Mouse (Mus musculus) ovary, postnatal 10 days (tissue): ENCODE data around the gene Psmb9.
"Not testable (repeated sequence)": the region's sequence is repeated elsewhere in the genome, so short reads cannot be mapped to it uniquely, and the experiment has no call there.

ENCODE experiments used
- DNase-seq: peaks from one replicate; pipeline ENCODE4 v3.0.0; 2022; ENCODE audit warnings: low spot score

The Psmb9 gene

DNA sequence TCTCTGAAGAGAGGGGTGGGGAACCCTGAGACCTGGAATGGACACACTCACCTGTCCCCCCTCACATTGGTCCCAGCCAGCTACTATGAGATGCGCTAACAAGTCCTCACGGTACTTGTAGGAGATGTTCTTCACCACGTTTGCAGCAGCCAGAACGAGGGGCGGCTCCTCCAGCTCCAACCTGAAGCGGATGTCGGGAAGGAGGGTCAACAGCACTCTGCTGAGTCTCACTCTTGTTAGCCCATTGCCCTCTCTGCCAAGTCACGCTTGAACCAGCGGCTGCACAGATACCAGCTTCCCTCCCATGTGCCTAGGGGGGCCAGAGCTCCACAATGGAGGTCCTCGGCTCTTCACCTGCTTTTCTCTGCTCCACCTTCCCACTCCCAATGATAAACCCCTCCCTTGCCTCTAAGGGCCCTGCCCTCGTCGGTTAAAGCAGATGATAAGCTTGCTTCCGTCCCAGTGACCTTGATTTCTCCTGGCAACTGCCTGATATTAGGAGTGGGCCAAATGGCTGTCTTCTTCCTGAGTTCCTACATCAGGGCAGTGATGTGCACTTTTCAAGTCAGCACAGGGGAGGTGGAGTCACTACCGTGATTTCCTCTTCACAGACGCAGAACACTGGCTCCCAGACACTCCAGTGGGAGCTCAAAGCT lies 3.9 kb downstream of the Psmb9 start:
- DNase-seq: no peak

DNA sequence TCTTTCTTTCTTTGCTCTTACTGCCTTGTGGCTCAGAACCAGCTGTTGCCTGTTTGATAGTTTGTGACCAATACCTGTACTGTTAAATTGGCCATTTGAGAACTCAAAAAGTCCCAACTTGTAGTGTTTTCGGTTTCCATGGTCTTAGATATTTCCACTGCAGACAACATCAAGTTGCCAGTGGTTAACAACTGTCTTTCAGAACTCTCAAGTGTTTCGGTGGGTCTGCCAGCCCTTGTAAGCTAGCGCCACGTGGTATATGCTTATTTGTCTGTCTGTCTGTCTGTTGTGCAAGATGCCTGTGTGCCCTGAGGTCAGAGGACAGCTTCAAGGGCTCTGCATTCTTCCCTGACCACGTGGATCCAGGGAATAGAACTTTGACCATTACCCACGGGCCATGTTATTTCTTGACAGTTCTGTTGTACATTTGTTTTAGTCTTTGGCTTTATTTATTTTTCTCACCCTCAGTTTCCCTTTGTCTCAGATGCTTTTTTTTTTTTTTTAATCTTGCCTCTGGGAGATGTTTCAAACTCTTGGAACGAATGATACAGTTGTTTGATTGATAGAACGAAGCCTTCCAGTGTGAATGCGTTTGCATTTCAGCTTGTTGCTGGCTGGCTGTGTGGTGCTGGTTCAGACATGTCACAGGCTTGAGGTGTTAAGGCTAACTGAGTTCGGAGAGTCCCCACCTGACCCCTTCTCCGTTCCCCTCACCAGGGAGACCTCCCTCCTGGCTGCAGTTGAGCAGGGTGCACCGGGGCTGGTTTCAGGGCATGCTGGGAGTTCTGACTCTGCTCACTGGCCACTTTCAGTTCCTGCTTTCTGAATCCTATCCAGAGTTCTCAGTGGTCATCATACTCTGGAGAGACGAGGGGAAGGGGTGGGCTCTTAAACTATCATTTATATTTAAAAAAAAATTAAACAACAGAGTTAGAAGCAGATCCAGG lies 7.4 kb downstream of the Psmb9 start:
- no peak for DNase-seq

DNA sequence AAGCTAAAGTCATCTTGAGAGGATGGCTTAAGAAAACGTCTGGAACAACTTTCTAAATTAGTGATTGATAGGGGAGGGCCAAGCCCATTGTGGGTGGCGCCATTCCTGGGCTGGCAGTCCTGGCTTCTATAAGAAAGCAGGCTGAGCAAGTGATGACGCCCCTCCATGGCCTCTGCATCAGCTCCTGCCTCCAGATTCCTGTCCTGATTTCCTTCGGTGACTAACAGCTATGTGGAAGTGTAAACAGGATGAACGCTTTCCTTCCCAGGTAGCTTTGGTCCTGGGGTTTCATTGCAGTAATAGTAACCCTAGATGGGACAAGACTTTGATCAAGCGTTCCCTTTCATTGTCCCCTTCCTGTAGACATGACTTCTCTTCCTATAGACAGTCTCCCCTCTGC lies 8.5 kb downstream of the Psmb9 start:
- DNase-seq: no peak

DNA sequence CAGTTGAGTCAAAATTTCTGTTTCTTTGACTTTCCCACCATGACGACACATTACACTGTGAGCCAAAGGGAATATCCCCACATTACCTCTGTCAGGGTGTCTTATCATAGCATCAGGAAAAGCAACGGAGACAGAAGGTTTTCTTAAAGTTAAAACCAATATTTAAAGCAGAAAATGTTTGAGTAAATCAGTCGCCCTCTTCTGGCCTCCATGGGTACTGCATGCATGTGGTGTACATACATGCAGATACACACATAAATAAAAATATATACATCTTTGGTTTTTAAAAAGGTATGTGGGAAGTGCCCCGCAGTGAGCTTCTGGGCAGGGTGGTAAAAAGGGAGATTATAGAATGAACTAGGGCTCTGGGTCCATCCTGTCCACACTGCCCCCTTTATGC lies 10.4 kb downstream of the Psmb9 start:
- no peak for DNase-seq

DNA sequence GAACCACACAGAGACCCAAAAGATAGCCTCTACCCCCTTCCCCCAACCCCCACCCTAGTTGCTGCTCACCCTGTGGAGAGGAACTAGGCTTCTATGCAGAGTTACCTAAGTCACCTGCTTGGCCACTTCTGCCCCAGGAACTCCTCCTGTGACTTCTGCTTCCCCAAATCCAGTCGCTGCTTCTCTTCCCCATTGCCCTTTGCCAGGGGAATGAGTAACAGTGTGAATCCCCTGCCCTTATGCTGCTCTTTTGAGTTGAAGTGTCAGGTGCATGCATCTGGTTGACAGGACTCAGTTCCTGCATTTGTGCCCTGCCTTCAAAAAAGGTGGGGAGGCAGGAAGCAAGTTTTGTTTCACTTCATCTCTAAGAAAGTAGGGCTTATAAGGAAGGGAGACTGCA lies 13.5 kb downstream of the Psmb9 start:
- DNase-seq: no peak

DNA sequence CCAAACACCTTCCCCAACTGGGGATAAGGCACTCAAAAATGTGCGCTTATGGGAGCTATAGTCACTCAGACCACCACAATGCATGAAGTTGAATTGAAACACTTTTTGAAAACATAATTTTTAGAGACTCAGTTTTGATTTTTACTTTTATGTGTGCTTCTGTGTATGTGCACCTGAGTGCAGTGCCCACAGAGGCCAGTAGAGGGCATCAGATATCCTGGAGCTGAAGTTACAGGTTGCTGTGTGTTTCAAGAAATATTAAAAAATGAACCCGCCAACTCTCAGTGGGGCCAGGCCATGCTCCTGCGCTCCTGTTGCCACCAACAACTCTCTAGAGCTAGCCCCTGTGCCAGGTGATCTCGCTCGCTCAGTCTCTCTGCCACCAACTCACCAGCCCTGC lies 15.0 kb downstream of the Psmb9 start:
- DNase-seq: no peak

DNA sequence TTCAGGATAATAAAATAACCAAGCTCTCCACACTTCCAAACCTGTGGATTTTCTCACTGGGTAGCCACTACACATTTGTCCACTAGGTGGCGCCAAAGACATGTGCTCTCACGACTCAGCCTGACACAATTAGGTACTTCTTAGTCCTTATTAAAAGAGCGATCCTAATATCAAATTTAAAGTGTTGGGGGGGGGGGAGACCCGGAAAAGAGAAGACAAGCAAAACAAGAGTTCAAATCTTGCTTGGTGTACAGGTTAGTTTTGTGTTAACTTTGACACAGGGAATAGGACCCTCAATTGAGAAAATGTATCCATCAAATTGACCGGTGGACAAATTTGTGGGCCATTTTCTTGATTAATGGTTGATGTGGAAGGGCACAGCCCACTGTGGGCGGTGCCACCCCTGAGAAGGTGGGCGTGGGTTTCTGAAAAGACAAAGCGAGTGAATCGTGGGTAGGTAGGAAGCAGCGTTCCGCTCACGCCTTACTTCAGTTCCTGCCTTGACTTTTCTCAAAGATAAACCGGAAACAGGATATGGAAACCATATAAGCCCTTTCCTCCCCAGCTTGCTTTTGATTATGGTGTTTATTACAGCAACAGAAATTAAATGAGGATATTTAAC lies 16.6 kb downstream of the Psmb9 start:
- DNase-seq: peak; percentile 64

DNA sequence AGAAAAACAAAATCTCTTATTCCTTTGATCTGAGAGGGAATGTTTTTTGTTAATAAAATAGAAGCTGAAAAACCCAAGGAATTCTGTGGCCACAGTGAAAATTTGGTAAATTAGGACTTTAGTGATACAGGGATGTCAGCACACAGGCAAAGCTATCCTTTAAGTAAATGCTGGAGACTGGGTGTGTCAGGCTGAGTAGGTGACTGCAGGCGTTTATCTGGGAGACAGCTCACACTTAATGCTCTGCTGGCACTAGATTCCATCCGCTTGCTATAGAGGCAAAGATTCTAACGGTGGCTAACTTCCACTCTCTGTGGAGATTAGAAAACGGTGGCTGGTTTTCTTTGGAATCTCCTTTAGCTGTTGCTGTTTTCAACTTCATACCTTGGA lies 17.1 kb downstream of the Psmb9 start:
- no peak for DNase-seq

DNA sequence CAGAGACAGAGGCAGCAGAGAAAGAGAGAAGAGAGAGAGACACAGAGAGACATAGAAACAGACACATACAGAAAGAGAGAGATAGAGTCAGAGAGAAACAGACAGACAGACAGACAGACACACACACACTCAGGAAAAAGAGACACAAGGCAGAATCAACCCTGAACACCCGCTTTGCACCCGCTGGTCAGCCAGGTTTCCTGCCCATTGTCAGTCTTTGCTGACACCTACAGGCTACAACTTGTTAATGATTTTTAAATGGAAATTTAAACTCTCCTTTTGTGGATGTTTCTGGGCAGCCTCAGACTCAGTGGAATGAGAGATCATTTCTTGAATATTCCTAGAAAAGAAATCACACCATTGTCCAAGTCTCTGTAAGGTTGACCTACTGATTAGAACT lies 18.3 kb downstream of the Psmb9 start:
- no peak for DNase-seq

DNA sequence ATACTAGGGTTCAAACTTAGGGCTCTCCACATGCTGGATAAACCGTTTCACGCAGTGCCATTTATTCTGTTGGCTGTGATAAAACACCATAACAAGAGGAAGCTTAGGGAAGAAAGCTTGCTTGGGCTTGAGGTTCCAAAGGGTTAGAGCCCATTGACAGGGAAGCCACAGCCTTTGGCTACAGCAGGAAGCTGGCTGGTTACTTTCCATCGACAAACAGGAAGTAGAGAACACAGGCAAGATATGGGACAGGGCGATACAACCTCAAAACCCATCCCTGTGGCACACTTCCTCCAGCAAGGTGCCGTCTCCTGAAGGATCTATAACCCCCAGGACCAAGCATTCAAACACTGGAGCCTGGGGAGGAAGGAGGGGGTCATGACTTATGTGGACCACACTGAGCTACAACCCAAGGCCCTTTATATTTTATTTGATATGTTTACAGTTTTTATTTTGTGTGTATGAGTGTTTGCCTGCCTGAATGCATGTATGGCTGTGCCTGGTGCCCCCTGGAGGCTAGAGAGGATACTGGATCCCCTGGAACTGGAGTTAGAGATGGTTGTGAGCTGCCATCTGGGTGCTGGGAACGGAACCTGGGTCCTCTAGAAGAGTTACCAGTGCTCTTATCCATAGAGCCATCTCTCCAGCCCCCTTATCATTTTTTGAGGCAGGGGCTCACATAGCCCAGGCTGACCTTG lies 22.4 kb downstream of the Psmb9 start:
- no peak for DNase-seq

DNA sequence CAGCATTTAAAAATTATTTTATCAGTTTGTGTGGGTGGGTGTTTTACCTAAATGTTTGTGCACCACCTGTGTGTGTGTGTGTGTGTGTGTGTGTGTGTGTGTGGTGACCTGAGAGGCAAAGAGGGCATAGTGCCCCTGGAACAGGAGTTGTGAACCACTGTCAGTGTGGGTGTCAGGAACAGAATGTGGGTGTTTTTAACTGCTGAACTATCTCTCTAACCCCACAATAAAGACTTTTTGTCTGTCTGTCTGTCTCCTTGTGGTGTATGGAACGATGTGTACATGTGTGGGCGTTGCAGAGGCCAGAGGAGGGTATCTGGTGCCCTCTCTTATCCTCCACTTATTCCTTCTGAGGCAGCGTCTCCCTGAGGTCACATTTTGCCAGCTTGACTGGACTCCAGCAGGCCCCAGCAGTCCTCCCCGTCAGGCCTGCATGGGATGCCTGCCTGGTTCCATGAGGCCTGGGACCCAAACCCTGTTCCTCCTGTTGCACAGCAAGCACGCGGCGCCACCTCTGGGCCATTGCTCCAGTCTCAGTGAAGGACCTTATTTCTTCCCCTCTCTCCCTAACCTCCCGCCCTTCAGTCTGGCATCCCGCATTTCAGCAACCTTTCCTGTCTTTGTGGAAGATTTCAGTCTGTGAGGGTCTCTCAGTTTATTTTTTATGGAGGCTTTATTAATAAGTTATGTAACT lies 23.2 kb downstream of the Psmb9 start:
- DNase-seq: no peak

DNA sequence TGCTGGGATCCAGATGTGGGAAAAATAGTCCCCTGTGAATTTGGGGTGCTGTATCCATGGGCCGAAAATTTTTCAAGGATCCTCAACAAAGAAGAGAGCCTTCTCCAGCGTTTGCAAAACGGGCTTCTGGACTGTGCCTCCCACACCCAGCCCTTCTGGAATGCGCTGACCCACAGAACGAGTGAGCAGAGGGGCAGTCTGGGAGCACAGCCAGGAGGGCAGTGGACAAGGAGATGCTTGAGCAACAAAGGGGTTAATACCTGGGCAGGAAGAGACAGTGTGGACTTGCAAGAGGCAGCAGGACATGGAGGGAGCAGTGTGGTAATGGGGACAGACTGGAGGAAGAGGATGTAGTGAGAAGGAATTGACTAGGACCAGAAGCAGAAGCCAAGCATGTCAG lies 32.0 kb downstream of the Psmb9 start:
- no peak for DNase-seq

DNA sequence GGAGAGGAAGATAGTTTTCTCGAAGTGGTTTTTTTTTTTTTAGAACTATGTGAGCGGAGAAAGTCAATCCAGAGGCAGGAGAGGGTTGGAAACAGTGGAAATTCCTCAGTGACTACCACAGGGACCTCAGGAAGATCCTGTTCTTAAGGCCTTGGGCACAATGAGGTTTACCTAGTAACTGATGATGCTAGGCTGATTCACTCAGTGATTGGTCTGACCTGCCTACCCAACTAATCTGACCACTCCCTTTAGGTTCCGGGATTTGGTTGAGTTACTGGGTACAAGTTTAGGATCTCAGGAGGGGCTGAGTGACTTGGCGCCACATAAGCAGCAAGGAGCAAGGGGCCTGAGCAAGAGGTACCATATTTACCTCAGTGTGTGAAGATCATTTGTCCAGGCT lies 34.6 kb downstream of the Psmb9 start, which contains the start of gene H2-DMb1:
TSS of gene H2-DMb1 (plus strand) at position 150 of the 400 bp plus-strand sequence.
- no peak for DNase-seq

DNA sequence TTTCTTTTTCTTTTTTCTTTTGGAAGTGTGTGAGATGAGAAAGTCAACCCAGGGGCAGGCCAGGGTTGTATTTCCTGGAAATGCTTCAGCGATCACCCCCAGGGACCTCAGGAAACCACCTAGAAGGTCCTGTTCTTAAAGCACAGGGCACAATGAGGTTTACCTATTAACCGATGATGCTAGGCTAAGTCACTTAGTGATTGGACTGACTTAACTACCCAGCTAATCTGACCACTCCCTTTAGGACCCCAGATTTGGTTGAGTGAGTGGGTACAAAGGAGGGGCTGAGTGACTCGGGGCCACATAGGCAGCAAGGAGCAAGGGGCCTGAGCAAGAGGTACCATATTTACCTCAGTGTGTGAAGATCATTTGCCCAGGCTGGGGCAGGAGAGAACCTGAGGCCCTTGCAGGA lies 42.6 kb downstream of the Psmb9 start:
- DNase-seq: no peak

DNA sequence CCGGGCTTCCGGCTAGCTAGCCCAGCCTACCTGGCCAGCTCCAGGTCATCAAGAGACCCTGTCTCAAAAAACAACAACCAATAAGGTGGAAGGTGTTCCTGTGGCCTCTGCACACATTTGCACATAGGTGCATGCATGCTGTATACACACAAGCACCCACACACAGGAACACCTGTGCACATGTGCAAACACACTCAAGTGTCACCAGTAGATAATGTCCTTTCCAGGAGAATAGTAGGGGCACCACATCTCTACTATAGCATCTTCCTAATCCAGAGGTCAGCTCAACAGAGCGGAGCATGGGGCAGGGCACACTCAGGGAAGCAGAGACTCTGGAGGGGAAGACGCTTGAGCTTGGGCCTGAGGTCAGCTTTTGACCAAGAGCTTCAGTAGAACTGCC lies 43.3 kb downstream of the Psmb9 start:
- DNase-seq: not testable (repeated sequence)

DNA sequence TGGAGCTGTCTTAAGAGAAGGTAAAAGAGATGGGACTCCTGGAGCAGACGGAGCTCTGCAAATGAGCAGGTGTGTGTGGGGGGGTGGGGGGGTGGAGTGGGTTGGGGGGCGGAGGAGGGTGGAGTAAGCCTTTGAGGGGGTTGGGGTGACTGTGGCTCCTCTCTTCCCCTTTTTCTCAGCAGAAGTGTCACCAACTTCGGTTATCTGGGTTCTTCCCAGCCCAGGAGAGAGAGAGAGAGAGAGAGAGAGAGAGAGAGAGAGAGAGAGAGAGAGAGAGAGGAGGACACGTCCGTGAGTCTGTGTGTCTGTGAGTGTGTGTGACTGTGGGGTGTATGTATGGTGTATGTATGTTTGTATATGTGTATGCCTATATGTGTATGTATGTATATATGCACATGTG lies 44.1 kb downstream of the Psmb9 start:
- DNase-seq: no peak

DNA sequence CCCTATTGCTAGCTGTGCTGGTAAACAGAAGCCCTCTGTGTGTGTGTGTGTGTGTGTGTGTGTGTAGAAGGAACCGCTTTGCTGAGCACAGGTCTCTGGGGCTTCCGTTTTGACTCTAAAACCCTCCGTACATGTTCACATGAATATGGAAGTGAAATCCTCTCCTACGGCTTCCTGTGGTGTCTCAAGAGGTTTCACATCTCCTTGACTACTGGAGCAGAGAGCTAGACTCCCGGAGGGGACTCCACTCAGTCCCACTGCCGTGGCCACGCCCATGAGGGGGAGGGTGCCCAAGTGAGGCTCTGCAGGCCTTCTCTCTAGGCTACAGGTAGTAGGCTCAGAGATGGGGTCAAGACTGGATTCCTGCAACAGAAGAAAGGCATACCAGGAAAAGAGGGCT lies 44.5 kb downstream of the Psmb9 start, which contains the start of gene H2-DMb2:
TSS of gene H2-DMb2 (plus strand) at position 275 of the 400 bp plus-strand sequence.
- no peak for DNase-seq

DNA sequence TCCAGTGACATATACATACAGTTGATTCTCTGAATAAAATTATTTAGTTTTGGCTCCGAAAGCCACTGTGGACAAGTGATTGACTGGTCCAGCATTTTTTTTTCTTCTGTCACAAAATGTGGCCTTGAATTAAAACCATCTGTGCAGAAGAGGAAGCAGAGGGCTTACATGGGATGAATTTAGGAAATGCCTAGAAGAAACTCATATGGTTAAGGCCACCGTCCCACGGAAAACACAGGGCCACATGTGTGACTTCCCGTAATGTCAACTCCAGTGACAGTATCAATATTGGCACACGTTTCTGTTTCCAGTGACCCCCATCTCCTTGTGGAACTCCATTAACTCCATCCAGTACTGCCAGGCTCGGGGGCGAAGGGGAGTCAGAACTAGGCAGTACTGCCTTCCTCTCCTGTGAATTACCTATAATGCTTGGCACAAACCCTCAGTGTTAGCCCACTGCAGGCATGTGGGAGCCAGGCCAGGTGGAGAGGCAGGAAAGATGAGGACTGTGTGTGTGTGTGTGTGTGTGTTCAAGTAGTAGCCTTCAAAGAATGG lies 45.0 kb downstream of the Psmb9 start:
- no peak for DNase-seq

DNA sequence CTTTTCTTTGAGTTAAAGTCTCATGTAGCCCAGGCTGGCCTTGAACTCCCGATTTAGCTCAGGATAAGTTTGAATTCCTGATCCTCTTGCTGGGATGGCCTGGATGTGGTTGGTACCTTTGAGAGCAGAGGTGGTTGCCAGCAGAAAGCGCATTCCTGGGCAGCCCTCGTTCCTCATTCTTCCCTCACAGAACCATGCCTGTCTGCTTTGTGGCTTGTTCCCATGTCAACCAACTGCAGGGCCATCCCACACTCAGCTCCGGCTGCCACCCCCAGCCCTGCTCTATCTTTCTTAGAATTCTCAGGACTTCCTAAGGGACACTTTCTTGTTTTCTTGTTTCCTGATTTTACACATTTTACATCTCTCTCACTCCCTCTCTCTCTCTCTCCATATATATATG lies 46.1 kb downstream of the Psmb9 start:
- DNase-seq: no peak

DNA sequence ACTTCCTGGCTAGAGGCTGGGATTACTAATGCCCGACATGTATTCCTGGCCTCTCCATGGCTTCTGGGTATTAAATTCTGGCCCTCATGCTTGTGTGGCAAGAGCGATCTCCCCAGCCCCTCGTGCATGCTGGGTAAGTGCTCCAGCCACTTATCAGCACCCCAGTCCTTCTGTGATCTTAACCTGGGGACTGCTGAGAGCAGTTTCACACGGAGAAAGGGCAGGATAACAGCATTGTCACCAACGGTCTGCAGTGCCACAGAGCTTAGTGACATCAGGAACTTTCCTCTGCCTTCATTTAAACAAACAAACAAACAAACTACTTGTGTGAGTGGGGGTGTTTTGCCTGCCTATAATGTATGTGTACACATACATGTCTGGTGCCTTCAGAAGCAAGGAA lies 47.3 kb downstream of the Psmb9 start:
- no peak for DNase-seq

DNA sequence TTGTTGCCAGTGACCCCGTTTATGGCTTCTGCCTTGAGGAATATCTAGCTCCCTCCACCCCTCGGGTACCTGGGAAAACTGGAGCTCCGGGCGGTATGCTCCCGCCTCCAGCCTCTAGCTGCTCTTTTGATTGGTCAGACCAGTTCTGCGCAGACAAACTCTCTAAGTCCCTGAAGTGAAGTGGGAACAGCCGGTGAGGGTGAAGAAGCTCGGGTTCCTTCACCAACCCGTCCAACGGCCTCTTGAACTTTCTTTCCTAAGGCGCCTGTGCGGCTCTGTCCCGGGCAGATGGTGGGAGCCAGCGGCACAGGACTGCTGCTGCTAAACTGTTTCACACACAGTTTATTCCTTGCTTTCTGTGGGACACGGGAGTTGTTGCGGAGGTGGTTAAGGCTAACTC lies 48.1 kb downstream of the Psmb9 start:
- DNase-seq: no peak
